Mouse (Mus musculus): ENCODE results near the gene Cirbp. TPM values are rescaled to one million over a fixed set of nuclear protein-coding genes. Genes with fewer than 3 reads are reported as not detected.

Cirbp gene
- polyA plus RNA-seq, 1 experiment from 2014 or later, result 87.0 TPM

GRCm38 (mm10) chr10:80148610-80149290 is 17.0 kb upstream of the Cirbp start:
- peaks cover 41% of the 10 kb centered on the region for H3K36me3 ChIP-seq (replicated peaks; ENCODE audit: insufficient read depth, low read length)

GRCm38 (mm10) chr10:80149291-80150225 is 16.2 kb upstream of the Cirbp start:
- Histone ChIP-seq H3K36me3 (replicated peaks; ENCODE audit: insufficient read depth, low read length) (peaks cover 41% of the 10 kb centered on the region), H3K4me1 (ENCODE audit: insufficient read depth) (peaks cover 58% of the 10 kb centered on the region), H3K4me3 (ENCODE audit: low read depth, low read length) (peak overlapping the region; percentile 90), H3K9ac (replicated peaks) (peak overlapping the region; percentile 70), H3K27ac (ENCODE audit: low read depth) (peak overlapping the region; percentile 99), H3K27me3 (ENCODE audit: insufficient read depth, low read length) (no peaks in the 10 kb centered on the region), H3K4me2 (ENCODE audit: low read depth, low read length) (peak overlapping the region; percentile 96), H3K9me3 (ENCODE audit: low read length) (no peaks in the 10 kb centered on the region)
- WGBS (ENCODE audit: insufficient replicate concordance), result under 1% methylated on average over 83 of the region's 88 CpGs
- peak; percentile 75 for ATAC-seq
- no peak for TF ChIP-seq CTCF (IDR thresholded peaks at IDR 0.05; ENCODE audit: low read depth)
- peak; percentile 11; the same call in 1 of the 2 replicates for TF ChIP-seq EP300 (IDR thresholded peaks at IDR 0.05; ENCODE audit: low read depth)
- DNase-seq, result peak; percentile 95

More at GRCm38 (mm10) chr10:80148610-80149290, 17.0 kb upstream of the Cirbp start:
- TF ChIP-seq EP300 (IDR thresholded peaks at IDR 0.05; ENCODE audit: low read depth) (peak; percentile 55; the same call in 1 of the 2 replicates), CTCF (IDR thresholded peaks at IDR 0.05; ENCODE audit: low read depth) (peak; percentile 75)
- peak overlapping the region; percentile 90 for H3K4me3 ChIP-seq (ENCODE audit: low read depth, low read length)
- H3K9ac ChIP-seq (replicated peaks), result peak overlapping the region; percentile 70
- DNase-seq (peak; percentile 94), ATAC-seq (peak; percentile 58)
- H3K4me2 ChIP-seq (ENCODE audit: low read depth, low read length), result peak overlapping the region; percentile 96
- H3K9me3 ChIP-seq (ENCODE audit: low read length), result no peaks in the 10 kb centered on the region
- 5% methylated on average over 57 of the region's 57 CpGs for WGBS (ENCODE audit: insufficient replicate concordance)
- no peaks in the 10 kb centered on the region for H3K27me3 ChIP-seq (ENCODE audit: insufficient read depth, low read length)
- peaks cover 50% of the 10 kb centered on the region for H3K4me1 ChIP-seq (ENCODE audit: insufficient read depth)
- peak overlapping the region; percentile 99 for H3K27ac ChIP-seq (ENCODE audit: low read depth)

- TF ChIP-seq EP300 (IDR thresholded peaks at IDR 0.05; ENCODE audit: low read depth) (no peak; the same call in 1 of the 2 replicates), CTCF (IDR thresholded peaks at IDR 0.05; ENCODE audit: low read depth) (peak; percentile 23)
- Histone ChIP-seq H3K27me3 (ENCODE audit: insufficient read depth, low read length) (no peaks in the 10 kb centered on the region), H3K4me1 (ENCODE audit: insufficient read depth) (peaks cover 61% of the 10 kb centered on the region), H3K4me2 (ENCODE audit: low read depth, low read length) (peak overlapping the region; percentile 96), H3K9me3 (ENCODE audit: low read length) (no peaks in the 10 kb centered on the region), H3K9ac (replicated peaks) (peak overlapping the region; percentile 70), H3K27ac (ENCODE audit: low read depth) (peak overlapping the region; percentile 92), H3K4me3 (ENCODE audit: low read depth, low read length) (peak overlapping the region; percentile 90), H3K36me3 (replicated peaks; ENCODE audit: insufficient read depth, low read length) (peaks cover 43% of the 10 kb centered on the region)
- WGBS (ENCODE audit: insufficient replicate concordance), result under 1% methylated on average over 48 of the region's 71 CpGs
- ATAC-seq, result no peak
- DNase-seq, result peak; percentile 79
Observed at GRCm38 (mm10) chr10:80150226-80151210, 15.3 kb upstream of the Cirbp start.

GRCm38 (mm10) chr10:80151211-80152034 is 14.4 kb upstream of the Cirbp start:
- peak overlapping the region; percentile 90 for H3K4me3 ChIP-seq (ENCODE audit: low read depth, low read length)
- H3K9me3 ChIP-seq (ENCODE audit: low read length), result no peaks in the 10 kb centered on the region
- 8% methylated on average over 25 of the region's 26 CpGs for WGBS (ENCODE audit: insufficient replicate concordance)
- no peak; the same call in 1 of the 2 replicates for TF ChIP-seq EP300 (IDR thresholded peaks at IDR 0.05; ENCODE audit: low read depth)
- no peak for TF ChIP-seq CTCF (IDR thresholded peaks at IDR 0.05; ENCODE audit: low read depth)
- DNase-seq (peak; percentile 79), ATAC-seq (no peak)
- no peaks in the 10 kb centered on the region for H3K27me3 ChIP-seq (ENCODE audit: insufficient read depth, low read length)
- peaks cover 58% of the 10 kb centered on the region for H3K4me1 ChIP-seq (ENCODE audit: insufficient read depth)
- peak overlapping the region; percentile 96 for H3K4me2 ChIP-seq (ENCODE audit: low read depth, low read length)
- H3K36me3 ChIP-seq (replicated peaks; ENCODE audit: insufficient read depth, low read length), result peaks cover 45% of the 10 kb centered on the region
- H3K9ac ChIP-seq (replicated peaks), result peak overlapping the region; percentile 70
- H3K27ac ChIP-seq (ENCODE audit: low read depth), result peak overlapping the region; percentile 92
